Mouse (Mus musculus): ENCODE data around the gene Ube2a.

DNA sequence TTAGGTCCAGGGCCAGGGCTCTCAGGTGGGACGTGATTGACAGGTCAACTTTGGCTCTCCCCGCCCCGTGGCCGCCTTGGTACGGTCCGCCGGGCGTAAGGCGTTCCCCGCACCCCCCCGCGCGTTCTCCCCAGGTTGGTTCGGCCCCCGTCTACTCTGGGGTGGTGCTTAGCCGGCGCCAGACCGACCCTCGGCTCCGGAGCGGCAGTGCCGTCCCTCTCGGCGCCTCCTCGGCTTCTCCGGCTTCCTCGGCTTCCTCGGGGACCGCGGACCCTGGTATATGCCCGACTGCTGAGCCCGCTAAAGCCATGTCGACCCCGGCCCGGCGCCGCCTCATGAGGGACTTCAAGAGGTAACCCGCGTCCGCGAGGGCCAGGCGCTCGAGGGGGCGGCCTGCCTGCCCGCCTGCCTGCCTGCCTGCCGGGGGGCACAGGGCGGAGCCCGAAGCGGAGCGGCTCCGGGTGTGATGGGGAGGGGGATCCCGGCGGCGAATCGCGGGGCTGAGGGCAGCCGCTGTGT is 537 bp downstream of the Ube2a start:
- TF ChIP-seq CTCF (IDR thresholded peaks at IDR 0.05; ENCODE audit: extremely low read depth, insufficient read depth, insufficient read length, insufficient replicate concordance) (no peak), POLR2A (IDR thresholded peaks at IDR 0.05; ENCODE audit: low read depth, low read length) (peak; percentile 83)
